Mouse (Mus musculus) E14TG2a.4 (cell line): ENCODE results near the gene Sod2.

Experiments
- CTCF ChIP-seq: conservative IDR thresholded peaks from 2 replicates; pipeline ENCODE4 v1.5.1; 2014; ENCODE audit warnings: low read length
- NANOG ChIP-seq: IDR thresholded peaks from 2 replicates; pipeline ENCODE4 v1.6.1; 2014; ENCODE audit warnings: borderline replicate concordance, low read length, mixed read lengths

DNA sequence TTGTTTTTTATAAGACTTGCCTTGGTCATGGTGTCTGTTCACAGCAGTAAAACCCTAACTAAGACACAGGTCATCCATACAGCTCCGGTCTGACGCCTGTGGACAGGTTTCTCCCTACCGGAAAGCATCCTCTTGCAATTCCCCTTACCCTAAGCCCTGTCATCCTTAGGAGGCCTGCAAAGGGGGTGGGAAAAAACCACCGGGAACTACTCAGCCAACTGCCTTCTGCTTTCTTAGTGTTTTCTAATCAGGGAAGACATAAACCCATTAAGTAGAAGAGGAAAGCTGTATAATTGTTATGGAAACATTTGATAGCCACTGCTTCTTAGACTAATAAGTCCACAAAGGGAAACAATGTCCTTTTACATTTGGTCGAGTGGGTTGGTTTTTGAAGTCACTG is 338 bp downstream of the Sod2 start:
- TF ChIP-seq CTCF (no peak), NANOG (no peak)
